Mouse (Mus musculus): Measurements from ENCODE around the gene Rnf169. TPM values are rescaled to one million over a fixed set of nuclear protein-coding genes. Genes with fewer than 3 reads are reported as not detected.

Rnf169 gene
- polyA plus RNA-seq, 1 experiment, result 8.7 TPM

DNA sequence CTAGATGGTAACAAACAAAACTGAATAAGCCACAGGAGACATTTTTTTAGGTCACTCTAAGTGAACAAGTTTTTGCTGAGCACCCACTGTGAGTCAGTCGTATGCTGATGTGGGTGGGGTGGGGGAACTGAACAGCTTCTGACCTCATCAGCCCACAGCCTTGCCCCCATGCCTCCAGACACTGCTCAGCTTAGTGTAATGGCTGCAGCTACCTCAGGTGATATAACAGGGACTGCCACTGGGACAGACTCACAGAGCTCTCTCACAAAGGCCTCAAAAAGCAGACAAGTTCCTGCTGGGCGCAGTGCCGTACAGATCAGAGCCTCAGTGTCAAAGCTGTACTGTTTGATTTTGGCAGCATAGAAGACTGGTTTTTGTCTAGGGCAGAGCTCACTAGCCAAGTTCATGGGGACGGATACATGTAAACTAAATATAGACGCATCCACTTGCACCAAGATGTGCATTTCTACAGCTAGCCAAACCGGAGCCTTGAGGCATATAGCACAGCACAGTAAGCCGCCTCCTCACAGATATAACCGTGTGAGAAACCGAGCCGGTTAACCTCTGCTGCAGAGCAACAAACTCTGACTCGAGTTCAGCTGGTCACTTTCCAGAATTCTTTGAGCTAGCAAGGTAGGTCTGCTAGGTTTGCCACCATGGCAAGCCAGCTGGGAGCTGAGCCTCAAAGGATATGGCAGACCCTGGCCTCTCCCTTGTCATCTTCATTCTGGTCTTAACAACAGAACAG lies 77.2 kb downstream of the Rnf169 start:
- Histone ChIP-seq H3K4me3 (replicated peaks; ENCODE audit: insufficient read depth, low read depth, low read length) (no peak overlapping the region), H3K27me3 (ENCODE audit: control insufficient read depth, insufficient read depth, low read length) (no peaks in the 10 kb centered on the region), H3K27ac (ENCODE audit: insufficient read depth, low read length) (no peak overlapping the region), H3K4me1 (ENCODE audit: control insufficient read depth, insufficient read depth, low read length) (no peaks in the 10 kb centered on the region)
- no peak for TF ChIP-seq POLR2A (IDR thresholded peaks at IDR 0.05; ENCODE audit: borderline replicate concordance, insufficient read depth, low read length)
- no peak for TF ChIP-seq CTCF (IDR thresholded peaks at IDR 0.05; ENCODE audit: borderline replicate concordance, insufficient read depth, low read depth, low read length)
- 56% methylated on average over 11 of the region's 11 CpGs for WGBS
- no peak for DNase-seq

GRCm38 (mm10) chr7:99902208-99902607 lies 78.0 kb downstream of the Rnf169 start:
- TF ChIP-seq POLR2A (IDR thresholded peaks at IDR 0.05; ENCODE audit: borderline replicate concordance, insufficient read depth, low read length) (no peak), CTCF (IDR thresholded peaks at IDR 0.05; ENCODE audit: borderline replicate concordance, insufficient read depth, low read depth, low read length) (no peak)
- Histone ChIP-seq H3K4me3 (replicated peaks; ENCODE audit: insufficient read depth, low read depth, low read length) (no peak overlapping the region), H3K27me3 (ENCODE audit: control insufficient read depth, insufficient read depth, low read length) (no peaks in the 10 kb centered on the region), H3K4me1 (ENCODE audit: control insufficient read depth, insufficient read depth, low read length) (no peaks in the 10 kb centered on the region), H3K27ac (ENCODE audit: insufficient read depth, low read length) (no peak overlapping the region)
- DNase-seq, result no peak
- 81% methylated on average over 4 of the region's 4 CpGs for WGBS

- TF ChIP-seq CTCF (IDR thresholded peaks at IDR 0.05; ENCODE audit: borderline replicate concordance, insufficient read depth, low read depth, low read length) (no peak), POLR2A (IDR thresholded peaks at IDR 0.05; ENCODE audit: borderline replicate concordance, insufficient read depth, low read length) (no peak)
- H3K27me3 ChIP-seq (ENCODE audit: control insufficient read depth, insufficient read depth, low read length), result no peaks in the 10 kb centered on the region
- H3K4me1 ChIP-seq (ENCODE audit: control insufficient read depth, insufficient read depth, low read length), result no peaks in the 10 kb centered on the region
- WGBS, result 88% methylated on average over 4 of the region's 4 CpGs
- no peak for DNase-seq
- no peak overlapping the region for H3K4me3 ChIP-seq (replicated peaks; ENCODE audit: insufficient read depth, low read depth, low read length)
- no peak overlapping the region for H3K27ac ChIP-seq (ENCODE audit: insufficient read depth, low read length)
Measured at GRCm38 (mm10) chr7:99896905-99897304, 83.3 kb downstream of the Rnf169 start.

DNA sequence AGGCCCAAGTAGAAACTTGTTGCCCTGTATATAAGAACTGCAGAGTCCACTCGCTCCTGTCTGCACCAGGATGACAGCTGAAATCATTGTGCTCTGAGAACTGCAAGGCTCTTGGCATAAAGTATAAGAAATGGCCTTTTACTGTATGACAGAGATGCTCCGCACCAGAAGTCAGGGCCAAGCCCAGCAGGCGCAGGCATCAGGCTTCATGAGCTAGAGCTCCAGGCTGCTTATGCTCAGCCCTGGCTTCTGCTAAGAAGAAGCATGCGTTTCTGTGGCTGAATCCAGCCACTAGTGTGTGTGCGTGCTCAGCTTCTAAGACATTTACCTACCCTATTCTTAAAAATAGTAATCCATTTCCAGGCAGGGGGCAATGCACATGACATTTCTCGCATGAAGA lies 85.8 kb downstream of the Rnf169 start:
- Histone ChIP-seq H3K27me3 (ENCODE audit: control insufficient read depth, insufficient read depth, low read length) (no peaks in the 10 kb centered on the region), H3K4me3 (replicated peaks; ENCODE audit: insufficient read depth, low read depth, low read length) (no peak overlapping the region), H3K4me1 (ENCODE audit: control insufficient read depth, insufficient read depth, low read length) (no peaks in the 10 kb centered on the region), H3K27ac (ENCODE audit: insufficient read depth, low read length) (no peak overlapping the region)
- WGBS, result 30% methylated on average over 6 of the region's 6 CpGs
- no peak for TF ChIP-seq CTCF (IDR thresholded peaks at IDR 0.05; ENCODE audit: borderline replicate concordance, insufficient read depth, low read depth, low read length)
- TF ChIP-seq POLR2A (IDR thresholded peaks at IDR 0.05; ENCODE audit: borderline replicate concordance, insufficient read depth, low read length), result no peak
- DNase-seq, result peak in 1 of 2 experiments; percentile 32

DNA sequence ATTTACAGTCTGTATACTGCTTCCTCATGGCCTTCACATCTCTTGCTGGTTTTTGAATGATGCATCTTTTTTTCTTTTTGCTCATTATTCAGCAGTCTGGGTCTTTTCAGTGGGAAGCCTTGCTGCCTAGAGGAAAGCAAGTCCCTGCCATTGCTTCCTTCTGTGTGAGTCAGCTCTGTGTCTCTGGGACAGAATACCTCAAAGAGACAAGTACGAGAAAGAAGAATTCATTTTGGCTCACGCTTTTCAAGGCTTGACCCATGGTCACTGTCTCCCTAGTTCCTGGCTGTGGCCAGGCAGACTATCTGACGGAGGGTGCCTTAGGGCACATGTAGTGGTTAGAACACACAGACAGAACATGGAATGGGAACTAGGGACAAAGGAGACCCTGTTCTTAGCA lies 86.3 kb downstream of the Rnf169 start:
- 86% methylated on average over 3 of the region's 3 CpGs for WGBS
- Histone ChIP-seq H3K4me1 (ENCODE audit: control insufficient read depth, insufficient read depth, low read length) (no peaks in the 10 kb centered on the region), H3K4me3 (replicated peaks; ENCODE audit: insufficient read depth, low read depth, low read length) (no peak overlapping the region), H3K27me3 (ENCODE audit: control insufficient read depth, insufficient read depth, low read length) (no peaks in the 10 kb centered on the region), H3K27ac (ENCODE audit: insufficient read depth, low read length) (no peak overlapping the region)
- no peak for TF ChIP-seq CTCF (IDR thresholded peaks at IDR 0.05; ENCODE audit: borderline replicate concordance, insufficient read depth, low read depth, low read length)
- no peak for TF ChIP-seq POLR2A (IDR thresholded peaks at IDR 0.05; ENCODE audit: borderline replicate concordance, insufficient read depth, low read length)
- DNase-seq, result no peak

- TF ChIP-seq CTCF (IDR thresholded peaks at IDR 0.05; ENCODE audit: borderline replicate concordance, insufficient read depth, low read depth, low read length) (no peak), POLR2A (IDR thresholded peaks at IDR 0.05; ENCODE audit: borderline replicate concordance, insufficient read depth, low read length) (no peak)
- no peak for DNase-seq
- Histone ChIP-seq H3K27ac (ENCODE audit: insufficient read depth, low read length) (no peak overlapping the region), H3K4me3 (replicated peaks; ENCODE audit: insufficient read depth, low read depth, low read length) (no peak overlapping the region), H3K27me3 (ENCODE audit: control insufficient read depth, insufficient read depth, low read length) (no peaks in the 10 kb centered on the region), H3K4me1 (ENCODE audit: control insufficient read depth, insufficient read depth, low read length) (no peaks in the 10 kb centered on the region)
- WGBS, result 91% methylated on average over 2 of the region's 2 CpGs
Measured at GRCm38 (mm10) chr7:99892351-99892750, 87.9 kb downstream of the Rnf169 start.

DNA sequence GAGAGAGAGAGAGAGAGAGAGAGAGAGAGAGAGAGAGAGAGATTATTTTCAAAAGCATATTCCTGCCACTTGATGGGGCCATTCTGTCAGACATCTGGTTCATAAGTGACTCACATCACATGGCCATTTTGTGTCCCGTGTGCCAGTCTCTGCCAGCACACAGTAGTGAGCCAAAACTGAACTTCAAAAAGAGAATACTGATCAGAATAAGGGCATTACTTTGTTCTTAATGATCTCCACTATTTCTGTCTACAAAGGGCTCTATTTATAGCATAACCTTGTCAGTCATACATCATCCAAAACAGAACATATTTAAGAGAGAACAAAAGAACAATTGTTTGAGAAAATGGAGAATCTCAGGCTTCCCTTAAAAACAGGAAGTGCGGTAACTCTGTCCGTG lies 88.8 kb downstream of the Rnf169 start:
- no peak for TF ChIP-seq POLR2A (IDR thresholded peaks at IDR 0.05; ENCODE audit: borderline replicate concordance, insufficient read depth, low read length)
- TF ChIP-seq CTCF (IDR thresholded peaks at IDR 0.05; ENCODE audit: borderline replicate concordance, insufficient read depth, low read depth, low read length), result no peak
- DNase-seq, result no peak
- no peaks in the 10 kb centered on the region for H3K4me1 ChIP-seq (ENCODE audit: control insufficient read depth, insufficient read depth, low read length)
- H3K27me3 ChIP-seq (ENCODE audit: control insufficient read depth, insufficient read depth, low read length), result no peaks in the 10 kb centered on the region
- 61% methylated on average over 3 of the region's 3 CpGs for WGBS
- H3K27ac ChIP-seq (ENCODE audit: insufficient read depth, low read length), result no peak overlapping the region
- no peak overlapping the region for H3K4me3 ChIP-seq (replicated peaks; ENCODE audit: insufficient read depth, low read depth, low read length)

GRCm38 (mm10) chr7:99890168-99890755 lies 90.0 kb downstream of the Rnf169 start:
- TF ChIP-seq CTCF (IDR thresholded peaks at IDR 0.05; ENCODE audit: borderline replicate concordance, insufficient read depth, low read depth, low read length), result no peak
- no peak for TF ChIP-seq POLR2A (IDR thresholded peaks at IDR 0.05; ENCODE audit: borderline replicate concordance, insufficient read depth, low read length)
- 84% methylated on average over 3 of the region's 3 CpGs for WGBS
- H3K4me3 ChIP-seq (replicated peaks; ENCODE audit: insufficient read depth, low read depth, low read length), result no peak overlapping the region
- no peaks in the 10 kb centered on the region for H3K27me3 ChIP-seq (ENCODE audit: control insufficient read depth, insufficient read depth, low read length)
- H3K4me1 ChIP-seq (ENCODE audit: control insufficient read depth, insufficient read depth, low read length), result no peaks in the 10 kb centered on the region
- H3K27ac ChIP-seq (ENCODE audit: insufficient read depth, low read length), result no peak overlapping the region
- no peak for DNase-seq
